Mouse (Mus musculus) cerebellum, adult (tissue): ENCODE data around the gene Gm10518.
"Not testable (repeated sequence)": the region's sequence is repeated elsewhere in the genome, so short reads cannot be mapped to it uniquely, and the experiment has no call there.

ENCODE experiments used
- ATAC-seq: cut with Nextera tagmentation; 2 replicates; pipeline ENCODE4 v1.9.2; 2017; ENCODE audit warnings: mild to moderate bottlenecking, moderate library complexity, mixed read lengths; ENCODE audit not compliant: insufficient number of reproducible peaks, low FRiP score, low TSS enrichment

Gene Gm10518

DNA sequence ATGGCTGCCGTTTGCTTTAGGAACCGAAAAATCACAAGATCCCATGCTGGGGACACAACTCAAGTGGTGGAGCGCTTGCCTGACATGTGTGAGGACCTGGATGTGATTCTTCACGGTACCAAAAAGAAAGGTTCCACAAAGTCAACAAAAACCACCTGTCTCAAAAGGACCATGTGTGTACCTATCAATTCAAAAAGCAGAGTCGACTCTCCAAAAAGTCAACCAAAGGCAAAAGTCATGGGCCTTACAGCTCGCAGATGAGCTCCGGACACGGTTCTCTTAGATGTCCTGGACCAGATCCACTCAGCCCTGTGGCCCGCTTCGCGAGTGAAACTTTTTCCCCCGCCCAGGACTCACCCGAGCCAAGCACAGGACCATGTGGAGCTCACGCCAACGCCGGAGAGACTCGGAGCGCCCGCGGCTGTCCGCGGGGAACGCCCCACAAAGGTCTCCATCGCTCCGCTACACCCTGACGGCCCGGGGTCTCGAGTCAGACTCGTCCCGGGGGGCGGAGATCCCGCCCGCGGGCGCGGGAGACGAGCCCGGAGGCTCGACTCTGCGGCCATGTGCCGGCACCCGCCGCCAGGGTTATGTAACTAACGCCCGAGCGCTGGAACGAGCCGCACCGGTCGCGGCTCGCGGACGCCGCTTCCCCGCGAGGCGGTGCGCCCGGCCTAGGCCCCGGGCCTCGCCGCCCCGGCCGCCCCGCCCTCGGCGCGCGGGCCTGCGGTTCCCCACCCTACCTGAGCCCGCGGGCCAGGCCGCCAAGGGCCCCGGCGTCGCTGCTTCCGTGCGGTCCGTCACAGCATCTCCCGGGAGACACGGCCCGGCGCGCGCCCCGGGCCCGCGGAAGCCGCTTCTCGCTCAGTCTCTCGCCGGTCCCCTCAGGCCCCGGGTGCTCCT, at the start of gene Gm10518:
Gm10518 (plus strand) TSS at position 767 of the 903 bp plus-strand sequence.
- peak; percentile 47 for ATAC-seq

DNA sequence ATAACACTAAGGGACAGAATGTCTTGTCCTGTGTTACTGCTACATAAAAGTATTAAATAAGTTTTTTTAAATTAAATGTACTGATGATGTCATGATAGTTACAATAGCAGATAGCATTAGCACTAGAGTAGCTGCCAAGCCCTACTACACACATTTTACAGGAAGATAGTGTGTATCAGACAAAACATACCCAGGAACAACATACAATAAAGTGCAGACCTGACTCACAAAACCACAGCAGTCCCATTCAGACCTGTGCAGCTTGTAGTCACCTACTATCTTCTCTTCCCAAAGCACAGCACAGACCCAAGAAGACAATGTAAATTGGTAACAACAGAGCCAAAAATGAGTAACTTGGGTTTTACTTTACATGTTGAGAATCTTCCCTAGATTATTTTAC, 46.7 kb upstream of the Gm10518 start:
- no peak for ATAC-seq

DNA sequence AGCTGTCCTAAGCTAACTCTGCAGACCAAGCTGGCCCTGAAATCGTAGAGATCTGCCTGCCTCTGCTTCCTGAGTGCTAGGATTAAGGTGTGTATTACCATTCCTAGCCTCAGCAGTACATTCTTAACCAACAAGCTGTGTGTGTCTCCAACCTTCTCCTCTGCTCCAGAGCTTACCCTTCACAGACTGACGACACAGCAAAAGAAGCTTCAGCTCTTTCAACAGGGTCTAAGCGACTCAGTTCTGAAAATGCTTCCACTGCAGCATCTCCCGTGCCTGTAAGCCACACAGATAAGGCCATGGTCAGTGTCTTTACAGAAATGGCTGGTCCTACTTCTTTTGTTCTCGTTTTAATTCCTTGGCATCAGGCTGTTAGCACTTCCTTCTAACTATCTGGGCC, 43.1 kb upstream of the Gm10518 start:
- ATAC-seq = no peak

DNA sequence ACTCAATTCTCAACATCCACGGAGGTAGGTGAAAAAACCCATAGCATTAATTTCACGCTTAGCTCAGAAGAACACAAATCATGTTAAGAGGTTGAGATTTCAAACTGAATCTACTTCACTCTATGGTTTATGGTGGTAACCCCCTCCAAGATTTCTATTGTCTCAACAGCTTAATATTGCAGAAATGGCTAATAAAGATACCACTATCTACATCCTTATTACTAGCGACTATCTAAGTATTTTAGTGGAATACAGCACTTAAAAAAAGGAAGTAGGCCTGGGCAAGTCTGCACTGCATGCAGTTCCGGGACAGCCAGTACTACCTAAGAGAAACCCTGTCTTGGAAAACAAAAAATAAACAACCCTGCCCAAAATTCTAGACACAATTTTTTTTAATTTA, 42.6 kb upstream of the Gm10518 start:
- no peak for ATAC-seq

DNA sequence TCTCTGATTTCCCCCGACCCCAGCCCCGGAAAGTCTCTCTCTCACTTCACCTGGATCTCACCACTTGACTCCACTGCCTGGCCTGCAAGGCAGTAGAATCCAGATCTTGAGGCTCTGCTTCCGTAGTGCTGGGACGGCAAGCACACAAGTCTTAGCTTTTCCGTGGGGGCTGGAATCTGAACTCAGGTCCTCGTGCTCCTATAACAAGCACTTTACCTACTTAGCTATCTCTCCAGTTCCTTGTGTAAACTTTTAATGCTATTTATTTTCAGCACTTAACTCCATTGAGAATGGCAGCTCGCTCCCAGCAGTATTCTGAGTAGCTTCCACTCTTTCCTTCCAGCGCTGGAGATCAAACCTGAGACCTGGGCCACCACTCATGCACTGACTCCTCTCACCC, 26.3 kb upstream of the Gm10518 start:
- no peak for ATAC-seq

DNA sequence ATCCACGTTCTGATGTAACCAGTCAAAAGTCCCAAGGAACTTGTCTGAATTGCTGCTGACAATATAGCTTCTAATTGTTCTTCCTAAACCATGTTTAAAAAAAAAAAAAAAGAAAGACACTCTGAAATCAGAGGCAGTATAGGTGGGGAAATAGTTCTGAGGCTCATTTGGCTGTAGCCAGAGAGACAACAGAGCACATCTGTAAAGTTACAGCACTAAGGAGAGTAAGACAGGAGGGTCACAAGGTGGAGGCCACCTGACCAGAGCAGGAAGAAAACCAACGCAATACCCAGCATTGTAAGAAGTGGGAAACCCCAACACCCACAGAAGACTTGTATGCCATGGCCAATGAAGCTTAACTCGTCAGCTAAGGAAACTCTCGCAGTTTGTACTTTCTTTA, 19.1 kb upstream of the Gm10518 start:
- ATAC-seq = no peak

DNA sequence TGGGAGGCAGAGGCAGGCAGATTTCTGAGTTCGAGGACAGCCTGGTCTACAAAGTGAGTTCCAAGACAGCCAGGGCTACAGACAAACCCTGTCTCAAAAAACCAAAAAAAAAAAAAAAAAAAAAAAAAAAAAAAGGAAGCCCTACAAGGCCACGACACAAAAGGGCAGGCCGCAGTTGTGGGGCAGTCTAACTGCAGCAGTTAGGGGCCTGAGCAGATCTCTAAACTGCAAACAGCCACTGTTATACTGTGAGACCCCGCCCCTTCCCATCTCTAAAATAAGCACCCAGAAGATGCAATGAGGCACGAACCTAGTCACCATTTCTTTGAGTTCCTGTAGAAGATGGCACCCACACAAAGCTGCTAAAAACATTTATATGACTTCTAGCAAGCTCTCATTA, 17.7 kb upstream of the Gm10518 start:
- no peak for ATAC-seq

DNA sequence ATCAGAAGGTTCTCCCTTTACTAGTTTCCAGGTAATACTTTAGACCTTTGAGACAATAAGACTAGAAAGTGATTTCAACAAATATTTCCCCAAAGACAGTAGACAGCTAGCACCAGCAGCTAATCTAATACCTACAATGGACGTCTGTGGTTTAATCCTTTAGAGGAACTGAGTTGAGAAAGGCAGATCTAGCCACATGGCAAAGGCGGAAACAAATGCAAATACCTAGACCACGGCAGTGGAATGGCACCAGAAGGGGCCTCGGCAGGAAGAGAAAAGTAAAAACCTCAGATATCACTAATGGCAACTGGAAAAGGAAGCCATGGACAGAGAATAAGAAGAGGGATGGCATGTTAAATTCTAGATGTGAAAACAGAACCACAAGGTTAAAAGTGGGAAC, 15.9 kb upstream of the Gm10518 start:
- ATAC-seq = no peak

DNA sequence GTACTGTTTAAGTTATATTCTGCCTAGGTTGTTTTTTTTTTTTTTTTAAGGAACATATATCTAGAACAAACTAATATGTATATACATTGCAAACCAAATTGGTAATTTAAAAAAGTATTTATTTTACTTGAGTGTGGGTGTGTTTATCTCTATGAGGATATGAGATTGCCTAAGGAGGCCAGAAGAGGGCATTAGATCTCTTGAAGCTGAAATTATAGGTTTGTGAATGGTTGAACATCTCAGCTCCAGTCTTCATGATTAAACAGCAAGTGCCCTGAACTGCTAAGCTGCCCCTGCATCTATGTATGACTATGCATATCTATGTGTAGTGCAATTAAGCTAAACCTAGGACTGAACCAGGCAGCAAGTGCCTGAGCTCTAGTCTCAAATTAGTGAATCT, 4.4 kb upstream of the Gm10518 start:
- ATAC-seq = no peak

DNA sequence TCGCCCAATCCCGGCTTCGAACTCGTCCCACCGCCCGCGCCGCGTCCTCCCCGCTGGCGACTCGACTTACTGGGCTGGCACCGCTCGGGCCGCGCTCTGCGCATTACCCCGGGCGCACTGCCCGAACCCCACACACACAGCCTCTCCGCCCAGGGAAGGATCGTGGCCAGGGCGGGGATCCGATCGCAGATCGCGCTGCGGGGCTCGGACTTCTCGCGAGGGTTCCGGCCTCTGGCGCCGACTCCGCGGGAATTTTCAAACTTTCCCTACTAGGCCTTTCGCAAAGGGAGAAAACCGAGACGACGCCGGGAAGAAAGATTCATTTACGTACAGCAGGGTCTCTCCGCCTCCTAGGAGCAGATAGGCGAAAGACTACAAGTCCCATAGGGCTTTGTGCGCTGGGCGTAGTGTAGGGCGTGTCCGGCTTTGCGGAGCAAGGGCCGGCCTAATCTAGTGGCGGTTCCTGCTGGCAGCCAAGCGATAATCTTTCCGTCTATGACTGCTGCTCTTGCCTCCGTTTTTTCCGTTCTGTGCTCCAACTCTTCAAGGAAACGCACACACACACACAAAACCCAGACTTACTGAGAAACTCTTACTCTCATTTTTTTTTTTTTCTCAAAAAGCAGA, 450 bp downstream of the Gm10518 start, which contains the start of gene Ahctf1:
Ahctf1 (minus strand) TSS at position 168 of the 627 bp plus-strand sequence.
- ATAC-seq = peak; percentile 97

DNA sequence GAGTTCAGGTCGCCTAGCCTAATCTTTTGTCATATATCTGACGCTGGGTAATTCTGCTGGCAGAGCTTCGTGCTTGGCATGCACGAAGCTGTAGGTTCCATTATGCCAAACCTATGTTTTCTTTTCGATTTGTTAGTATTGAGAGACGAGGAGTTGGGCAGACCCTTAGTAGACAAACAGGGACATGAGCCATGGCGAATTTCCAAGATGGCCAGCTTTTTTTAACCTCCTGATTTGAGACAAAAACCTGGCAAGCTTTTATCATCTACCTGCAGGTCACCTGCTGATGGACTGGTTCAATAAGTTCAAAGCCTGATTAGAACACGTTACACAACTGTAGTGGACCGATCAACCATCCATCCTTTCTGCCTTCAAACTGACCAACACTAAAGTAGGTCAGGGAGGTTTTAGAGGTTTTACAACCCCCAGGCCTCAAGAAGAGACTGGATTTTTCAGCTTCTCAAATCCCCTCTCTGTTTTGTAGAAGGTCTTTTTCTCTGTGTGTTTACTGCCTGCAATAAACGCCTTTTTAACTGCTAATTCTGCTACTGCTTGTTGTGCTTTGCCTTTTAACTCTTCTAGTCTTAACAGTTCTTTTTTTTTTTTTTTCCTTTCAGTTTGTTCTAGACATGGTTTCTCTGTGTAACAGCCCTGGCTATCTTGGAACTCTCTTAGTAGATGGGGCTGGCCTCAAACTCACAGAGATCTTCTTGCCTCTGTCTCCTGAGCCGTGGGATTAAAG, 1.1 kb downstream of the Gm10518 start:
- ATAC-seq = peak; percentile 17; the same call in 1 of the 2 replicates

DNA sequence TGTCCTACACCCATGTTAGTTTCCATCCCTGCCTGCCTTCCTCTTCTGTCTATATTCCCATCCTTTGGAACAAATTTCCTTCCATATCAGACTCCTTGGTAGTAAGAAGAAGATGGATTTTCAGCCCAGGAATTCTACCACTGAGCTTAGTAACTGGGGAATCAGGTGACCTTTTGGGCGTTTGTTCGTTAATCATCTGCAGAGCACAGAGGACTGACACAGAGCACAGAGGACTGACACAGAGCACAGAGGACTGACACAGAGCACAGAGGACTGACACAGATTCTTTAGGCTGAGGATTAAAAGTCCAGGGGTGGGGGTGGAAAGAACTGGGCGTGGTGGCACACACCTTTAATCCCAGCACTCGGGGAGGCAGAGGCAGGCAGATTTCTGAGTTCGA, 2.6 kb downstream of the Gm10518 start:
- ATAC-seq = no peak

DNA sequence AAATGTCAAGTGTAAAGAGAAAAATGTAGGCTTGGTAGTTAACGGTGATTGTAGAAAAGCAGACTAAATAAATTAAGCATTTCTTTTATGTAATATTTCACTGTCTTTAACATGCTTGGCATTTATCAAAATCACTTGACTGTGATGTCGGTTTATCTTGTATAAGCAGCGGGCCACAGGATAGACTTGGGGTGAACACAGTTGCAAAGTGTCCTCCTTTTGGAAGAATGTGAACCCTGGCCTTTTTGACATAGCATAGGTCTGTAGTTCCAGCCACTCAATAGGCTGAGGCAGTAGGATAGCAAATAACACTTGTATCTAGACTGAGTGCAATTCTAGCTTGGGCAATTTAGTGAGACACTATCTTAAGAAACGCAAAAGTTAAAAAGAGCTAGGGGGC, 4.3 kb downstream of the Gm10518 start:
- no peak for ATAC-seq

DNA sequence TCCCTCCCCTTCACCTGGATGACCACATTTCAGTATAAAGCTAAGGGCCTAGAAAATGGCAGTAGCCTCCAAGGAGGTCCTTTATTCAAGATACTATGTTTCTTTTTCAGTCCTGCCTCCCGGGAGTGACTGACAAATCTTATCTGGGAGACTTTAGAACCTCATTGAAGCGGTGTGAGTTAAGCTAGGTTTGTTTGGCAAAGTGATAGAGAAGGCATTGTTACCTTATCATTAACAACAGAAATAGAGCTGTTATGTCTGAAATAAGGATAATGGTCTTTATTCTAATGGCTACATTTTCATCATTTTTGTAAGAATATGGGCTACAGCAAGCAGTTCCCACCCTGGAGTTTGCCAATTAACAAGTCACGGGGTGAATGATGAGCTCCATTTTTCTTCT, 5.1 kb downstream of the Gm10518 start:
- ATAC-seq = no peak

DNA sequence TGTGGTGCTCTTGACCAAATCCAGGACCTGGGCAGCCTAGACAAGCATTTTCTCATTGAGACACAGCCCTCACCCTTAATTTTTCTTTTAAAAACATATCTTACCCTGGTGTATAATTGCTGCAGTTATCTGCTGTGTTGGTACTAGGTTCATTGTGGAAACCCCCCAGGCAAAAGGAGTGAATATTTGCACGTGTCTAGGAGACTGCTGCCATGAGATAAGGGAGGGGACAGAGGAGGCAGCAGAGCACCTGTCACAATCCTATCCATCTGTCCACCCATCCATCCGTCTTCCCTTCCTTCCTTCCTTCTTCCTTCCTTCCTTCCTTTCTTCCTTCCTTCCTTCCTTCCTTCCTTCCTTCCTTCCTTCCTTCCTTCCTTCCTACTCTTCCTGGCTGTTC, 10.2 kb downstream of the Gm10518 start:
- ATAC-seq = no peak

DNA sequence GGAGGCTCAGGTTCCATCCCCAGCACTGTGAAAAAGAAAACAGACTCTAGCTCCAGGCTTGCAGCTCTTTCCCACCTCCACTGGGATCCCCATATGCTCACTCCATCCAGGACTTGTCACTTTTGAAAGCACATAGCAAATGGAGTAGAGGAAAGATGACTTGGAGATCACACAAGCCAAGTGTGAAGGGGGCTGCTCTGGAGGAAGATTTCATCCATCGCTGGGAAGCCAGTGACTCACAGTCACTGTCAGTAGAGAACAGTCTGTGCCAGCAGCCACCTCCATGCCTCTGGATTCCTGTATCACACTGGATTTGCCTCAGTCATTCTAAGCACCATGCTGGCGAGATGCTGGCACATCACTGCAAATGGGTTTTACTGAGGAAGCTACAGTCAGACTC, 11.4 kb downstream of the Gm10518 start:
- ATAC-seq = no peak

DNA sequence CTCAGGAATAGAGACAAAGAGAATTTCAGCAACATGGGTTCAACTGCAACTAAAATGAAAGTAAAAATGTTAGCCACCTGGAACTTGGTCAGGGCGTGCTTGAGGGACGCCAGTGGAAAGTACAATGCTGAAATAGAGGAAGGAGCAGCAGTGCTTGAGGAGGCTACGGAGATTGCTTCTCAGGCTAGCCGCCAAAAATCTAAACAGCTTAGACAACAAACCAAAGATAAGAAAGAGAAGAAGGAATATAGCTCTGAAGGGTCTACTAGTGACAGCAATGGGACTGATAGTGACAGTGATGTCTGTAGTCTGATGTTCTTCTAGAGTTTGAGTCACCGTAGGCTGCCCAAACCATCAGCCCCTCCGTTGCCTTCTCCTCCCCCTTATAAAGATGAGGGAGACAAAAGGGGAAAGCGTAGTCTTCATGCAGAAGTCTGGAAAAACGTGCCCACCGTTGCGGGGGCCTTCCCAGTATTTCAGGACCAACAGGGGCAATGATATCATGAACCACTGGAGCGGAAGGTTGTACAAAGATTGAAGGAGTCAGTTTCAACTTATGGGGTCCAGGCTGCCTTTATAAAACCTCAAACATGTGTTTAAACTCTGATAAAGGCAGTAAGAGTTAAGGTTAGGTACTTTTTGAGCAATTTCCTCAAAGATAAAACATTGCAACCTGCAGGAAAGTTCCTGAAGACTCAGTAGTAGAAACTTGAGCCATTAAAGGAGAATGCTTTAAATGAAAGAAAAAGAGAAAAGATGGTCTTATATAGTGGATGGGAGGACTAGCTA, 15.5 kb downstream of the Gm10518 start:
- ATAC-seq = not testable (repeated sequence)

DNA sequence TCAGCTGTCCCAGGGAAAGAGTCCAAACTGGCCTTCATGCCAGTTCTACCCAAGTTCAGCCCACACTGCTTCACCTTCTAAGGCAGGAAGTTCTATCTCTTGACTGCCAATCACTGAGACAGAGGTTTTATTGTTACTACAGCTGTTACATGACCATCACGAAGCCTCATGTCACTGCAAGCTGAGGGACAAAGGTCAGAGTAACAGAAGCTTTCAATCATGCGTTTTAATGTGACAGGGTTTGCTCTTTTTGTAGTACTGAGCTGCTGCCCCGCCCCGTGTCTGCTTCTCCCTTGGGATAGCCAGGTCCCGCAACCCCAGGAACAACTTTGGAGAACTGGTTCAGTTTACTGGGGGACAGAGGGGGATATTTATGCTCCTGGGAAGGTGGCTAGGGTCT, 21.4 kb downstream of the Gm10518 start:
- ATAC-seq = no peak

DNA sequence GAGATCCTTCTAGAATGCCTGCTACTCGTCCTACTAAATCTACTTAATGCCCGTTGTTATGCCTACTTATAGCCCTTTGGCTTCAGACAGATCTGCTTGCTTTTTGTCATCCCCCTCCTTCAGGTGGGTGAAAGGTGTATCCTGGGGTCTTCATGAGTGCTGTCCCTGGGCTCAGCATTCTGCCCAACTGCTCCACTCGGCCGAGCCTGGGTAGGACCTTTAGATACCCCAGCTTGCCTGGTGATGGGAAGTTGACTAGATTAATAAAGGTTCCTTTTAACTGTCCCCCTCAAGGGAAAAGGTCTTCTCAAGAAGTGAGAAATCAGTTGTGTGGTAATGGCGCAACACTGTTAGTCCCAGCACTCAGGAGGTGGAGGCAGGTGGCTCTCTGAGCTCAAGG, 24.9 kb downstream of the Gm10518 start:
- no peak for ATAC-seq

DNA sequence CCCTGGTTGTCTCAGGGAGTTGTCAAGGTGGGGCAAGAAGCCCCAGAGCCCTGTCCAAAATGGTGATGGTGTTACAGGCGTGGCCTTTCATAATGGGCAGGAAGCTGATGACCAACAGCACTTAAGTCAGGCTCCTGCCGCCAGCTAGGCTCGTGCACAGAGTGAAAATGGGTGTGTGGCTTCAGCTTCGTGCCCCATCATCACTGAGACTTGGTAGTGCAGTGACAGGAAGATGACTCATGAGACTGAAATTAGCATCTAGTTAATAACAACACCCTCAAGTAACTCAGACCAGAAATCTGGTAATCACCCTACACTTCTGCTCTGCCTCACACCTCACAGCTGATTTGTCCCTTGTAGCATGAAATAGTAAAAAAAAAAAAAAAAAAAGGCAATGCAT, 25.7 kb downstream of the Gm10518 start:
- ATAC-seq = no peak
